Mouse (Mus musculus) midbrain, embryonic 11.5 days (tissue): ENCODE results near the gene Nudt6. TPM values are rescaled to one million over a fixed set of nuclear protein-coding genes. Genes with fewer than 3 reads are reported as not detected.

Experiments
- ATAC-seq: fragments of 200-750 bp; cut with Nextera tagmentation; 2 replicates; pipeline ENCODE4 v1.8.0; 2017; ENCODE audit warnings: moderate TSS enrichment, moderate library complexity; ENCODE audit not compliant: low FRiP score
- DNase-seq: peaks from one replicate; pipeline ENCODE4 v3.0.0; 2015; ENCODE audit warnings: low spot score; ENCODE audit errors: missing footprints
- H3K27ac ChIP-seq: fragments of 300-500 bp; sonication (generic); 2 replicates; pipeline ENCODE4 v1.5.1; 2014; ENCODE audit warnings: low read depth, low read length
- H3K27me3 ChIP-seq: fragments of 300-500 bp; sonication (generic); 2 replicates; pipeline ENCODE4 v1.6.1; 2014; ENCODE audit warnings: mild to moderate bottlenecking, low read length, moderate library complexity, mixed read lengths; ENCODE audit not compliant: control insufficient read depth, insufficient read depth
- H3K36me3 ChIP-seq: fragments of 300-500 bp; sonication (generic); 2 replicates; pipeline ENCODE4 v1.6.1; 2014; ENCODE audit warnings: mild to moderate bottlenecking, low read length, moderate library complexity, mixed read lengths; ENCODE audit not compliant: control insufficient read depth, insufficient read depth
- H3K4me1 ChIP-seq: fragments of 300-500 bp; sonication (generic); 2 replicates; pipeline ENCODE4 v1.6.1; 2014; ENCODE audit warnings: low read length; ENCODE audit not compliant: control insufficient read depth, insufficient read depth
- H3K4me2 ChIP-seq: fragments of 300-500 bp; sonication (generic); 2 replicates; pipeline ENCODE4 v1.6.1; 2014; ENCODE audit warnings: mild to moderate bottlenecking, moderate library complexity
- H3K4me3 ChIP-seq: fragments of 300-500 bp; sonication (generic); 2 replicates; pipeline ENCODE4 v1.5.1; 2014; ENCODE audit warnings: low read depth, low read length
- H3K9ac ChIP-seq: fragments of 300-500 bp; sonication (generic); 2 replicates; pipeline ENCODE4 v1.6.1; 2014; ENCODE audit warnings: low read length
- H3K9me3 ChIP-seq: fragments of 300-500 bp; sonication (generic); 2 replicates; pipeline ENCODE4 v1.6.1; 2016; ENCODE audit warnings: low read length; ENCODE audit not compliant: control insufficient read depth
- WGBS: fragments of 180-500 bp; shearing (Covaris S2); extraction: QIAGEN DNeasy Blood & Tissue Kit; methylation state at CpG from one replicate; pipeline ENCODE4 v1.1.7; 2014; 5-methylcytosine and 5-hydroxymethylcytosine counted together
- polyA plus RNA-seq: library from polyadenylated mRNA; unstranded; fragments of >200 nt; fragmentation: Nextera tagmentation; extraction: Ambion mirVana; gene quantifications from 2 replicates; pipeline ENCODE4 v1.2.1, GENCODE M21; 2014

Nudt6 gene
- polyA plus RNA-seq, 1 experiment from 2014 or later = 3.3 TPM

GRCm38 (mm10) chr3:37419458-37419991 lies 486 bp downstream of the Nudt6 start, which contains the start of gene Spata5:
Spata5 (plus strand) TSS chr3:37419896.
- no peaks in the 10 kb centered on the region for H3K27me3 ChIP-seq
- 2% methylated on average over 47 of the region's 50 CpGs for WGBS
- DNase-seq (peak; percentile 100), ATAC-seq (peak; percentile 95)
- peak within 1 kb of the TSS; percentile 57 for H3K27ac ChIP-seq
- H3K4me2 ChIP-seq = peak within 1 kb of the TSS; percentile 89
- H3K9ac ChIP-seq = peak within 1 kb of the TSS; percentile 71
- H3K9me3 ChIP-seq = no peaks in the 10 kb centered on the region
- H3K4me1 ChIP-seq = peaks cover 14% of the 10 kb centered on the region
- peak within 1 kb of the TSS; percentile 83 for H3K4me3 ChIP-seq
- no peaks in the 10 kb centered on the region for H3K36me3 ChIP-seq

GRCm38 (mm10) chr3:37418961-37419457 lies 1.0 kb downstream of the Nudt6 start:
- no peaks in the 10 kb centered on the region for H3K36me3 ChIP-seq
- DNase-seq (no peak), ATAC-seq (no peak)
- peak overlapping the region; percentile 83 for H3K4me3 ChIP-seq
- no peaks in the 10 kb centered on the region for H3K27me3 ChIP-seq
- under 1% methylated on average over 30 of the region's 30 CpGs for WGBS
- H3K9me3 ChIP-seq = no peaks in the 10 kb centered on the region
- H3K4me1 ChIP-seq = peaks cover 14% of the 10 kb centered on the region
- peak overlapping the region; percentile 57 for H3K27ac ChIP-seq
- H3K9ac ChIP-seq = peak overlapping the region; percentile 71
- H3K4me2 ChIP-seq = peak overlapping the region; percentile 82

DNA sequence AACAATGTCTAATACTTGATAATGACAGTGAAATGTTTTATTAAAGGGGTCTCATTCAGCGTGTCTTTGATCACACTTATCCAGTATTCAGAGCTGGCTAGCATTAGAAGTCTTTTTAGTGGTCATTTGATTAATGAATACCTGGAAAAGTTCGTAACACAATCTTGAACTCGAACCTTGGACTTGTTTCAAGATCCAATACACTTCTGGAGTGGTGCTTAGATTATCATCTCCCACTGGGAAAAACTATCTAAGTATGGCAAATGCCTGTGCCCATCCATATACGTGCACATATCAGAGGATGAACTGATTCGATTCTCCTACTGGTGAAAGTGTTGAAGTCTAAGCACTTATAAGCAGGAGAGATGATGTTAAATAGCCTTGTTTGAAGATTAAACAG lies 1.7 kb downstream of the Nudt6 start:
- ATAC-seq = no peak
- no peak for DNase-seq
- Histone ChIP-seq H3K27ac (no peak overlapping the region), H3K4me3 (peak overlapping the region; percentile 83; the same call in 1 of the 2 replicates), H3K9me3 (no peaks in the 10 kb centered on the region), H3K4me2 (peak overlapping the region; percentile 82), H3K27me3 (no peaks in the 10 kb centered on the region), H3K36me3 (no peaks in the 10 kb centered on the region), H3K4me1 (peaks cover 14% of the 10 kb centered on the region), H3K9ac (peak overlapping the region; percentile 71; the same call in 1 of the 2 replicates)
- 84% methylated on average over 5 of the region's 5 CpGs for WGBS

- Histone ChIP-seq H3K4me3 (no peak overlapping the region), H3K9me3 (no peaks in the 10 kb centered on the region), H3K9ac (no peak overlapping the region), H3K4me1 (peaks cover 7% of the 10 kb centered on the region), H3K27me3 (no peaks in the 10 kb centered on the region), H3K36me3 (no peaks in the 10 kb centered on the region), H3K4me2 (no peak overlapping the region), H3K27ac (no peak overlapping the region)
- peak; percentile 95 for DNase-seq
- 56% methylated on average over 14 of the region's 14 CpGs for WGBS
- no peak for ATAC-seq
Measured at GRCm38 (mm10) chr3:37414413-37414960, 5.5 kb downstream of the Nudt6 start.

GRCm38 (mm10) chr3:37413446-37413845 lies 6.6 kb downstream of the Nudt6 start:
- H3K27me3 ChIP-seq = no peaks in the 10 kb centered on the region
- H3K4me2 ChIP-seq = no peak overlapping the region
- ATAC-seq = no peak
- 97% methylated on average over 3 of the region's 3 CpGs for WGBS
- no peak overlapping the region for H3K27ac ChIP-seq
- H3K4me1 ChIP-seq = peaks cover 1% of the 10 kb centered on the region
- H3K36me3 ChIP-seq = no peaks in the 10 kb centered on the region
- DNase-seq = no peak
- H3K9ac ChIP-seq = no peak overlapping the region
- H3K9me3 ChIP-seq = no peaks in the 10 kb centered on the region
- H3K4me3 ChIP-seq = no peak overlapping the region

GRCm38 (mm10) chr3:37407598-37407997 lies 12.4 kb downstream of the Nudt6 start:
- Histone ChIP-seq H3K9ac (no peak overlapping the region), H3K4me1 (no peaks in the 10 kb centered on the region), H3K36me3 (no peaks in the 10 kb centered on the region), H3K9me3 (no peaks in the 10 kb centered on the region), H3K27ac (no peak overlapping the region), H3K27me3 (no peaks in the 10 kb centered on the region), H3K4me3 (no peak overlapping the region), H3K4me2 (no peak overlapping the region)
- ATAC-seq = no peak
- DNase-seq = no peak

DNA sequence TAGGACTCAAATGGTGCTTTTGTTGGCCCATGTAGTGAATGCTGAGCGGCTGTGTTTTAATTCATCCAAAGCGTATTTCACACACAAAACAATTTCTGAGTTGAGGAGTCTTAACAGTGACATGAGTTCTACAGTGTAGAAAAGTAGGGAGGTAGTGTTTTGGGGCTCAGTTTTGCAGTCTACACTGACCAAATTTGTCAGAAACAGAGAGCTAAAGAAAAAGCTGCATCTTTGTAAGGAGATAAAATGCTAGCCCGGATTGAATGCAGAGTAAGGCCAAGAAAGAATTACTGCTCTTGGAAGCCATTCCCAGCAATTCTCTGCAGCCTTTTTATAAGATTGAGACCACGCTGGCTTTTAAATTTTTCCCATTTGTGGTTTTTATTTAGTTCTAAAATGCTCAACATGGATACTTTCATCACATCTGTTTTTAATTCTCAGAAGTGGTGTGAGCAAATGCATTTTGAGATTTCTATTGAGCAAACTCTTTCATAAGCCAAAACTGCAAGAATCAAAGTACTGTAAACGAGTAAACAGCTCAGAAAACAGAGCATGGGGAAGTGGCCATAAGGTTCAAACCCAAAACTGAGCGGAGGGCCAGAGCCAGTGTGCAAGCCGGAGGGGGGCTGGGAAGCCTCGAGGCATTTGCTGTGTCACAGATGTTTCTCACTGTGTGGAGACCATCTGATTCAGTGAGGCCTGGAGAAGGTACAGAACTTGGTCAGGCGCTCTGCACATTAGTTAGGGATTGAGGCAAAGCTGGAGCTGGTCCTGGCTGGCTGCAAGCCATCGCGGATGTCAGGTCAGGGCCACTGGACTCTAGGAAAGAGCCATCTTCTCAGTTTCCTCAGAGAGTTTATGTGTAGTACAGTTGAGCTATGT lies 18.0 kb downstream of the Nudt6 start:
- Histone ChIP-seq H3K4me2 (no peak overlapping the region), H3K27me3 (no peaks in the 10 kb centered on the region), H3K27ac (no peak overlapping the region), H3K36me3 (no peaks in the 10 kb centered on the region), H3K9ac (no peak overlapping the region), H3K4me3 (no peak overlapping the region), H3K9me3 (no peaks in the 10 kb centered on the region), H3K4me1 (no peaks in the 10 kb centered on the region)
- 84% methylated on average over 11 of the region's 11 CpGs for WGBS
- DNase-seq (no peak), ATAC-seq (no peak)

DNA sequence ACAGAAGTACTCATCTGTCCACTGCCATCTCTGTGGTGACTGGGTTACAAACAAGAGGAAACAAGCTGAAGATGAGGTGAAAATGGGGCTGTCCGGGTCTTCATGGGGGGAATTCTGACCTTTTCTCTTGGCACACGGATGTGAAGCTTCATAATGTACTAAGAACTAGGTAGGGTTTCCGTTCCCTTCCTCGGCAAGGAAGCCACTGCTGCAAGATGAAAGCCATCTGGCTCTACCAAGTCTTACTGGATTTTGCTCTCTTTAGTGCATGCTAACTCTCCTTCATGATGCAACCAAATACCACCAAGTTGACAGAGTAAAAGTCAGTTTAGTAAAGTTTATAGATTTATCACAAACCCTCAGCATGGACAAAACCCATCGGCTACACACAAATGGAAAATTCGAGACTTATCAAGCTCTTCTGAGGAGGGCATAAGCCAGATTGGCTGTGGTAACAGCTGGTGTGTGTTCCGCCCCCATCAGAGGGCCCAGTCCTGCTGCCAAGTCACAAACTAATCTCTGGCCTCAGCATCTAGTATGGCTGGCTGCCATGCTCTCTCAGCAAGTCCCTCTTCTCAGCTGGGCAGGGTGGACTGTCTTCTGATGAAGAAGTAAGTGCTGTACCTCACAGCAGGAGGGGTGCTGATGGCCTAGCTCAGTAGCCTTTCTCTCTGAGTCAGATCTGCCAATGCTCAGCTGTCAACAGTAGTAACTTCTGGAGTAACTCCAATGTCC lies 21.2 kb downstream of the Nudt6 start:
- no peak overlapping the region for H3K4me3 ChIP-seq
- no peak for ATAC-seq
- no peaks in the 10 kb centered on the region for H3K9me3 ChIP-seq
- no peak for DNase-seq
- H3K36me3 ChIP-seq = no peaks in the 10 kb centered on the region
- no peak overlapping the region for H3K4me2 ChIP-seq
- H3K27ac ChIP-seq = no peak overlapping the region
- no peak overlapping the region for H3K9ac ChIP-seq
- 93% methylated on average over 7 of the region's 7 CpGs for WGBS
- no peaks in the 10 kb centered on the region for H3K4me1 ChIP-seq
- no peaks in the 10 kb centered on the region for H3K27me3 ChIP-seq
